Mouse (Mus musculus) lung, adult 2 months (tissue): ENCODE results near the gene Cdc26.

ENCODE experiments used
- CTCF ChIP-seq: fragments of 200-500 bp; IDR thresholded peaks from 2 replicates; pipeline ENCODE4 v1.5.1; 2011; ENCODE audit warnings: mild to moderate bottlenecking, low read length, control low read depth; ENCODE audit not compliant: insufficient read depth
- POLR2A ChIP-seq: fragments of 200-500 bp; IDR thresholded peaks from 2 replicates; pipeline ENCODE4 v1.6.1; 2011; ENCODE audit warnings: low read depth, mild to moderate bottlenecking, control low read depth, low read length, borderline replicate concordance; ENCODE audit errors: extremely low read depth

DNA sequence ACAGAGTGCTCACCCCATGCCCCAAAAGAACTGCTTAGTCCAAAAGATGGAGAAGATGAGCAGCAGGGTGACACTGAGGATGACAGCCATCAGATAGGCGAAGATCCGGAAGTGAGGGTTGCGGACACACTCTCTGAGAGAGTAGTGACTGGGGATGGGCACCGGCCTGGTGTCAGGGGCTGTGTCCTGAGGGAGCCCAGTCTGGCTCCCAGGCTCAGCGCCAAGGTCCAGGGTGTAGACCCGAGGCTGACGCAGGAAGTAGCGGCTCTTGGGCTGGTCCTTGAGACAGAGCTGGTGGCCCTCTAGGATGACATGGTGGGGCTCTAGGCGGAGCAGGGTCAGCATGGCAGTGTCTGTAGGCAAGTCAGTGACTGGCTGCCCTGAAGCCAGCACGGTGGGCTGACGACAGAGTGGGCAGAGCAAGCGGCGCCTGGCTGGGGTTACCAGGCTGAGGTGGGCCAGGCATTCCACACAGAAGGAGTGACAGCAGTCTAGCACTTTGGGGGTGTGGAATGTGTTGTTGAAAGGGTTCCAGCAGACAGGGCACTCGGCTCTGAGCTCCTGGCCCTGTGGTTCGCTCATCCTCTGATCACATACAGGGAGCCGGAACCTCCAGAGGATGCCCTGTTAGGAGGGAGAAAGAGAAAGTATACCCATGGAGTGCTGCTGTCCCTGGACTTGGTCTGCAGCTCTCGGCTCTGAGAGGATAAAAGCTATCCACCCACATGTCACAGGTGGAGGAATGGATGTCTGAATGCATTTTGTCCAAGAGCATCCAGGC is 19.7 kb upstream of the Cdc26 start:
- no peak for TF ChIP-seq POLR2A
- no peak for TF ChIP-seq CTCF
